Mouse (Mus musculus): Measurements from ENCODE around the gene Gpn3. TPM values are rescaled to one million over a fixed set of nuclear protein-coding genes. Genes with fewer than 3 reads are reported as not detected.
A peak's percentile ranks its signal among the peaks of the same experiment; 100 is the strongest.

Gene Gpn3
- 10 to 100 TPM; 29.7 to 34.9 TPM for total RNA-seq (2021)
- long read RNA-seq, experiment 1, transcript Gpn3-201 (8 exons, 1,592 nt), result major isoform, 11 of 14 reads
- long read RNA-seq, experiment 1, partial matches to known transcripts, result 1 of 14 reads
- long read RNA-seq, experiment 1, other reads (novel, unspliced or antisense), result 1 of 14 reads
- long read RNA-seq, experiment 2, transcript Gpn3-201 (8 exons, 1,592 nt), result major isoform, 56 of 62 reads
- long read RNA-seq, experiment 2, partial matches to known transcripts, result 3 of 62 reads
- long read RNA-seq, experiment 2, other reads (novel, unspliced or antisense), result 3 of 62 reads

GRCm38 (mm10) chr5:122371591-122372191, at the start of gene Gpn3:
Gene Gpn3, plus strand, starts transcription at chr5:122371876.
- DNase-seq (ENCODE audit: low spot score in 2 of 2), result peak; percentile 32 to 49

- no peak for DNase-seq (ENCODE audit: low spot score in 2 of 2)
These were observed 48.2 kb upstream of the Gpn3 start for GRCm38 (mm10) chr5:122323523-122323922.

- DNase-seq (ENCODE audit: low spot score in 2 of 2), result peak in 1 of 2 experiments; percentile 42
These were observed 46.9 kb upstream of the Gpn3 start for GRCm38 (mm10) chr5:122324608-122325431.

- DNase-seq (ENCODE audit: low spot score in 2 of 2), result no peak
These were observed 46.2 kb upstream of the Gpn3 start for GRCm38 (mm10) chr5:122325477-122325876.

GRCm38 (mm10) chr5:122327283-122327682, 44.4 kb upstream of the Gpn3 start:
- DNase-seq (ENCODE audit: low spot score in 2 of 2), result no peak

GRCm38 (mm10) chr5:122330269-122330668, 41.4 kb upstream of the Gpn3 start:
- no peak for DNase-seq (ENCODE audit: low spot score in 2 of 2)

- no peak for DNase-seq (ENCODE audit: low spot score in 2 of 2)
These were observed 37.0 kb upstream of the Gpn3 start for GRCm38 (mm10) chr5:122334682-122335081.

- no peak for DNase-seq (ENCODE audit: low spot score in 2 of 2)
These were observed 35.0 kb upstream of the Gpn3 start for GRCm38 (mm10) chr5:122336554-122337294.

GRCm38 (mm10) chr5:122342874-122343273, 28.8 kb upstream of the Gpn3 start:
- DNase-seq (ENCODE audit: low spot score in 2 of 2), result no peak

- no peak for DNase-seq (ENCODE audit: low spot score in 2 of 2)
These were observed 27.9 kb upstream of the Gpn3 start for GRCm38 (mm10) chr5:122343768-122344167.

- peak; percentile 78 to 85 for DNase-seq (ENCODE audit: low spot score in 2 of 2)
These were observed 27.4 kb upstream of the Gpn3 start for GRCm38 (mm10) chr5:122344260-122344659.

- no peak for DNase-seq (ENCODE audit: low spot score in 2 of 2)
These were observed 25.9 kb upstream of the Gpn3 start for GRCm38 (mm10) chr5:122345777-122346176.

- DNase-seq (ENCODE audit: low spot score in 2 of 2), result peak; percentile 98
These were observed 17.7 kb upstream of the Gpn3 start, which contains the start of the genes Rad9b and Vps29 for GRCm38 (mm10) chr5:122353807-122354491. Gene Rad9b, minus strand, starts transcription at chr5:122354233. Gene Vps29, plus strand, starts transcription at chr5:122354369.

GRCm38 (mm10) chr5:122354492-122355067, 17.1 kb upstream of the Gpn3 start:
- DNase-seq (ENCODE audit: low spot score in 2 of 2), result no peak

GRCm38 (mm10) chr5:122372192-122372769, 605 bp downstream of the Gpn3 start, which contains the start of gene Fam216a:
Gene Fam216a, minus strand, starts transcription at chr5:122372364.
- peak; percentile 99 for DNase-seq (ENCODE audit: low spot score in 2 of 2)

GRCm38 (mm10) chr5:122372878-122373277, 1.2 kb downstream of the Gpn3 start:
- DNase-seq (ENCODE audit: low spot score in 2 of 2), result no peak

GRCm38 (mm10) chr5:122377101-122377833, 5.6 kb downstream of the Gpn3 start:
- no peak for DNase-seq (ENCODE audit: low spot score in 2 of 2)

GRCm38 (mm10) chr5:122378171-122378570, 6.5 kb downstream of the Gpn3 start:
- DNase-seq (ENCODE audit: low spot score in 2 of 2), result no peak

Measured in adrenal gland, adult 18-20 months (tissue).